Mouse (Mus musculus) spleen, adult 2 months (tissue): ENCODE data around the gene St8sia4.

Experiments
- CTCF ChIP-seq: fragments of 200-500 bp; IDR thresholded peaks from 2 replicates; pipeline ENCODE4 v1.5.1; 2011; ENCODE audit warnings: mild to moderate bottlenecking, inconsistent platforms; ENCODE audit not compliant: insufficient read depth, insufficient read length, insufficient replicate concordance; ENCODE audit errors: extremely low read depth
- POLR2A ChIP-seq: fragments of 200-500 bp; IDR thresholded peaks from 2 replicates; pipeline ENCODE4 v1.6.1; 2011; ENCODE audit warnings: low read depth, low read length, inconsistent platforms

- TF ChIP-seq CTCF (no peak), POLR2A (no peak)
Measured at GRCm38 (mm10) chr1:95582264-95582663, 85.1 kb downstream of the St8sia4 start.
